Comparison of ENCODE assay signal across 20 mouse cellular contexts in the genomic region with DNA sequence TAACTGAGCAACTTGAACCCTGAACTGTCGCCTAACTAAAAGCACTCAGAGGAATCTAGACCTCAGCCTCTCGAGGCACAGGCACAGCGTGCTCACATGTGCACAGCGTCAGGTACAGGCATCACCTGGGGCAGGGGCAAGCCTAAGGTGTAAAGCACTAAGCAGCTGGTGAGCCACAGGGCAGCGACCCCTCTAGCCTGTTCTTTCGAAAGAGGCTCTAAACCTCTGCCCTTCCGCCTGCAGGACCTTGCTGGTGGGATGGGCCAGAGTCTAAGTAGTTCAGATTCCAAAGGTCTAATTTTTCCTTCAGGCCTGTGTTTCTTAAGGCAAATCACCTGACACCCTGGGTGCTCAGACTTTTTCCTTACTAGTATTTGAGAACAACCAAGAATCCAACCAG. TPM values are rescaled to one million over a fixed set of nuclear protein-coding genes. Genes with fewer than 3 reads are reported as not detected.
DNase-seq lines count a peak whose midpoint lies in the region; ATAC-seq and TF ChIP-seq lines count a peak whose summit lies in the region.
"Had no signal": no experiment of that assay in that cellular context is flagged by ENCODE, and none has a peak within 500 bp of the region (broad histone marks: within the 10 kb centered on the region; RNA-seq: fewer than 3 reads in every experiment).

No protein-coding gene starts in this region.

- H3K9me3 ChIP-seq in hindbrain, embryonic 13.5 days: no peaks in the 10 kb centered on the region
- H3K9me3 ChIP-seq in hindbrain, postnatal 0 days (ENCODE audit: low read length): no peaks in the 10 kb centered on the region
- no peaks in the 10 kb centered on the region for H3K9me3 ChIP-seq in intestine, embryonic 16.5 days (ENCODE audit: control insufficient read depth, low read length)
- H3K9me3 ChIP-seq in kidney, postnatal 0 days (replicated peaks; ENCODE audit: low read length): no peaks in the 10 kb centered on the region
- H3K9me3 ChIP-seq: hindbrain, embryonic 10.5 days had no signal

- no peak for TF ChIP-seq CTCF in hindbrain, postnatal 0 days (IDR thresholded peaks at IDR 0.05; ENCODE audit: low read depth)
- no peak for TF ChIP-seq CTCF in kidney, postnatal 0 days (IDR thresholded peaks at IDR 0.05; ENCODE audit: low read depth)
- no peak for TF ChIP-seq CTCF in small intestine, adult 2 months (IDR thresholded peaks at IDR 0.05; ENCODE audit: extremely low read depth, insufficient read length, insufficient replicate concordance, low read depth, low read length)

- WGBS in hindbrain, embryonic 13.5 days: 73% methylated on average over 7 of the region's 7 CpGs
- WGBS in hindbrain, postnatal 0 days: 71% methylated on average over 7 of the region's 7 CpGs
- whole genome bisulfite sequencing in intestine, embryonic 16.5 days: 62% methylated on average over 7 of the region's 7 CpGs
- WGBS in kidney, postnatal 0 days: 60% methylated on average over 7 of the region's 7 CpGs
- WGBS in small intestine, adult 2 months: 33% methylated on average over 7 of the region's 7 CpGs

- no peak for DNase-seq in hindbrain, postnatal 0 days (ENCODE audit: low spot score)
- no peak for DNase-seq in kidney, postnatal 0 days (ENCODE audit: low spot score)
- DNase-seq in left cerebral cortex, postnatal 10 days (ENCODE audit: extremely low spot score in 1 of 2, low spot score in 2 of 2): no peak
- no peak for DNase-seq in frontal cortex, postnatal 10 days (ENCODE audit: low spot score in 2 of 2)
- DNase-seq in adrenal gland, adult (ENCODE audit: inconsistent age in 2 of 2, low spot score in 1 of 2): no peak
- DNase-seq: cerebellum, postnatal 25 days; midbrain, embryonic 14.5 days; retina, postnatal 1 day; thymus, adult 2 months had no signal

- H3K27ac ChIP-seq in hindbrain, embryonic 13.5 days: no peak overlapping the region
- H3K27ac ChIP-seq in hindbrain, postnatal 0 days: no peak overlapping the region
- peak overlapping the region; percentile 88 for H3K27ac ChIP-seq in intestine, embryonic 16.5 days (ENCODE audit: low read length)
- peak overlapping the region; percentile 15; the same call in 1 of the 2 replicates for H3K27ac ChIP-seq in kidney, postnatal 0 days
- peak overlapping the region; percentile 92 for H3K27ac ChIP-seq in small intestine, adult 2 months (ENCODE audit: insufficient read depth, low read depth, low read length)
- H3K27ac ChIP-seq: hindbrain, embryonic 10.5 days had no signal

- TF ChIP-seq POLR2A in small intestine, adult 2 months (IDR thresholded peaks at IDR 0.05; ENCODE audit: low read depth, low read length): no peak

- 0 out of 2 replicates have a peak overlapping the region, but pooled peaks have one; percentile 29 for H3K9ac ChIP-seq in hindbrain, embryonic 13.5 days
- no peak overlapping the region for H3K9ac ChIP-seq in hindbrain, postnatal 0 days (replicated peaks; ENCODE audit: low read length)
- H3K9ac ChIP-seq in intestine, embryonic 16.5 days (ENCODE audit: low read depth, low read length): no peak overlapping the region
- no peak overlapping the region for H3K9ac ChIP-seq in kidney, postnatal 0 days (ENCODE audit: low read depth, low read length)

- peaks cover 18% of the 10 kb centered on the region for H3K27me3 ChIP-seq in hindbrain, embryonic 13.5 days
- H3K27me3 ChIP-seq in hindbrain, postnatal 0 days (ENCODE audit: insufficient read depth, low read length): no peaks in the 10 kb centered on the region
- no peaks in the 10 kb centered on the region for H3K27me3 ChIP-seq in intestine, embryonic 16.5 days (replicated peaks; ENCODE audit: control insufficient read depth, insufficient read depth, low read length)
- H3K27me3 ChIP-seq in kidney, postnatal 0 days (ENCODE audit: insufficient read depth, low read length): no peaks in the 10 kb centered on the region
- no peaks in the 10 kb centered on the region for H3K27me3 ChIP-seq in small intestine, adult 2 months (ENCODE audit: control insufficient read depth, insufficient read depth, low read length)

- H3K4me1 ChIP-seq in hindbrain, embryonic 13.5 days (replicated peaks): peaks cover 10% of the 10 kb centered on the region
- H3K4me1 ChIP-seq in hindbrain, postnatal 0 days (ENCODE audit: insufficient read depth, low read length): peaks cover 7% of the 10 kb centered on the region
- H3K4me1 ChIP-seq in intestine, embryonic 16.5 days (ENCODE audit: control insufficient read depth, insufficient read depth, low read length): peaks cover 20% of the 10 kb centered on the region
- peaks cover 8% of the 10 kb centered on the region; the same call in 1 of the 2 replicates for H3K4me1 ChIP-seq in kidney, postnatal 0 days (replicated peaks; ENCODE audit: insufficient read depth, low read length)
- H3K4me1 ChIP-seq in small intestine, adult 2 months (ENCODE audit: control insufficient read depth, insufficient read depth, insufficient read length, low read length): peaks cover 40% of the 10 kb centered on the region

- no peak overlapping the region for H3K4me3 ChIP-seq in hindbrain, embryonic 13.5 days
- no peak overlapping the region for H3K4me3 ChIP-seq in hindbrain, postnatal 0 days (ENCODE audit: low read length)
- H3K4me3 ChIP-seq in intestine, embryonic 16.5 days (ENCODE audit: low read length): no peak overlapping the region
- no peak overlapping the region for H3K4me3 ChIP-seq in kidney, postnatal 0 days (replicated peaks; ENCODE audit: low read depth, low read length)
- H3K4me3 ChIP-seq in small intestine, adult 2 months (ENCODE audit: low read depth, low read length): no peak overlapping the region
- H3K4me3 ChIP-seq: erythroblast, embryonic 14.5 days; hindbrain, embryonic 10.5 days had no signal

- no peak overlapping the region for H3K4me2 ChIP-seq in hindbrain, embryonic 13.5 days
- no peak overlapping the region for H3K4me2 ChIP-seq in hindbrain, postnatal 0 days (ENCODE audit: low read depth, low read length)
- H3K4me2 ChIP-seq in intestine, embryonic 16.5 days (ENCODE audit: low read depth, low read length): no peak overlapping the region
- H3K4me2 ChIP-seq in kidney, postnatal 0 days (ENCODE audit: low read length): no peak overlapping the region

- no peak for ATAC-seq in hindbrain, embryonic 13.5 days (ENCODE audit: low FRiP score)
- ATAC-seq in hindbrain, postnatal 0 days: no peak
- ATAC-seq in intestine, embryonic 16.5 days: peak; percentile 36
- ATAC-seq in kidney, postnatal 0 days (replicated peaks; ENCODE audit: low FRiP score, low read depth): 0 out of 2 replicates have a peak, but pooled peaks have one; percentile 3
- ATAC-seq: forebrain, embryonic 14.5 days; lung, postnatal 0 days had no signal

- intact Hi-C loops in left cerebral cortex, postnatal 10 days (cut with DNase I): no loop called here

- no peaks in the 10 kb centered on the region for H3K36me3 ChIP-seq in hindbrain, embryonic 13.5 days
- H3K36me3 ChIP-seq in hindbrain, postnatal 0 days (ENCODE audit: insufficient read depth, low read length): no peaks in the 10 kb centered on the region
- H3K36me3 ChIP-seq in intestine, embryonic 16.5 days (ENCODE audit: control insufficient read depth, insufficient read depth, low read length): no peaks in the 10 kb centered on the region
- H3K36me3 ChIP-seq in kidney, postnatal 0 days (ENCODE audit: insufficient read depth, low read length): no peaks in the 10 kb centered on the region
- H3K36me3 ChIP-seq in small intestine, adult 2 months (ENCODE audit: control insufficient read depth, insufficient read depth, low read length): no peaks in the 10 kb centered on the region
- H3K36me3 ChIP-seq: hindbrain, embryonic 10.5 days had no signal

RNA-seq across cellular contexts. Expression of a gene that starts 4.5 kb away (rescaled TPM):
- 86.8 and 96.4 TPM in 2 replicates for polyA plus RNA-seq in hindbrain, embryonic 13.5 days (2015; fragmentation: Nextera tagmentation; extraction: Ambion mirVana)
- 127 and 135 TPM in 2 replicates for total RNA-seq in hindbrain, postnatal 0 days (2014; rRNA removed)
- 76.5 and 77.5 TPM in 2 replicates for polyA plus RNA-seq in hindbrain, postnatal 0 days (2015; fragmentation: Nextera tagmentation; extraction: Ambion mirVana)
- 135 and 158 TPM in 2 replicates for polyA plus RNA-seq in intestine, embryonic 16.5 days (2015; fragmentation: Nextera tagmentation; extraction: Ambion mirVana)
- 64.2 and 73.4 TPM in 2 replicates for polyA plus RNA-seq in kidney, postnatal 0 days (2015; fragmentation: Nextera tagmentation; extraction: Ambion mirVana)
- 315 and 714 TPM in 2 replicates for polyA plus RNA-seq in small intestine, adult 2 months (2012; rRNA removed)
- total RNA-seq in left cerebral cortex, postnatal 10 days (2021): 10 to 100 TPM; 45.0 to 49.0 TPM

RNA-seq across cellular contexts. Expression of a gene that starts 30.6 kb away (rescaled TPM):
- 11.6 and 11.7 TPM in 2 replicates for polyA plus RNA-seq in hindbrain, embryonic 13.5 days (2015; fragmentation: Nextera tagmentation; extraction: Ambion mirVana)
- 38.7 and 43.4 TPM in 2 replicates for total RNA-seq in hindbrain, postnatal 0 days (2014; rRNA removed)
- 7.6 and 8.9 TPM in 2 replicates for polyA plus RNA-seq in hindbrain, postnatal 0 days (2015; fragmentation: Nextera tagmentation; extraction: Ambion mirVana)
- polyA plus RNA-seq in intestine, embryonic 16.5 days (2015; fragmentation: Nextera tagmentation; extraction: Ambion mirVana): 7.4 and 8.4 TPM in 2 replicates
- polyA plus RNA-seq in kidney, postnatal 0 days (2015; fragmentation: Nextera tagmentation; extraction: Ambion mirVana): 7.0 and 7.8 TPM in 2 replicates
- polyA plus RNA-seq in small intestine, adult 2 months (2012; rRNA removed): 37.0 and 68.8 TPM in 2 replicates
- total RNA-seq in left cerebral cortex, postnatal 10 days (2021): 10 to 100 TPM; 32.9 to 34.9 TPM

RNA-seq across cellular contexts. Expression of a gene that starts 34.2 kb away (rescaled TPM):
- polyA plus RNA-seq in hindbrain, embryonic 13.5 days (2015; fragmentation: Nextera tagmentation; extraction: Ambion mirVana): 0.42 and 0.48 TPM in 2 replicates
- 3.1 and 6.0 TPM in 2 replicates for total RNA-seq in hindbrain, postnatal 0 days (2014; rRNA removed)
- 0.29 and 0.33 TPM in 2 replicates for polyA plus RNA-seq in hindbrain, postnatal 0 days (2015; fragmentation: Nextera tagmentation; extraction: Ambion mirVana)
- 1.2 and 1.5 TPM in 2 replicates for polyA plus RNA-seq in intestine, embryonic 16.5 days (2015; fragmentation: Nextera tagmentation; extraction: Ambion mirVana)
- 1.0 TPM in 2 replicates for polyA plus RNA-seq in kidney, postnatal 0 days (2015; fragmentation: Nextera tagmentation; extraction: Ambion mirVana)
- 26.0 and 53.2 TPM in 2 replicates for polyA plus RNA-seq in small intestine, adult 2 months (2012; rRNA removed)
- total RNA-seq in left cerebral cortex, postnatal 10 days (2021): 1 to 10 TPM; 2.6 to 4.8 TPM

RNA-seq across cellular contexts. Expression of a gene that starts 36.4 kb away (rescaled TPM):
- 93.8 and 98.3 TPM in 2 replicates for polyA plus RNA-seq in hindbrain, embryonic 13.5 days (2015; fragmentation: Nextera tagmentation; extraction: Ambion mirVana)
- total RNA-seq in hindbrain, postnatal 0 days (2014; rRNA removed): 272 and 321 TPM in 2 replicates
- 149 and 160 TPM in 2 replicates for polyA plus RNA-seq in hindbrain, postnatal 0 days (2015; fragmentation: Nextera tagmentation; extraction: Ambion mirVana)
- polyA plus RNA-seq in intestine, embryonic 16.5 days (2015; fragmentation: Nextera tagmentation; extraction: Ambion mirVana): 21.0 and 23.5 TPM in 2 replicates
- polyA plus RNA-seq in kidney, postnatal 0 days (2015; fragmentation: Nextera tagmentation; extraction: Ambion mirVana): 19.9 and 20.4 TPM in 2 replicates
- 64.2 and 112 TPM in 2 replicates for polyA plus RNA-seq in small intestine, adult 2 months (2012; rRNA removed)
- 100 to 1,000 TPM; 214 to 224 TPM for total RNA-seq in left cerebral cortex, postnatal 10 days (2021)

RNA-seq across cellular contexts. Expression of a gene that starts 45.9 kb away (rescaled TPM):
- polyA plus RNA-seq in hindbrain, embryonic 13.5 days (2015; fragmentation: Nextera tagmentation; extraction: Ambion mirVana): 0.27 TPM in 1 of 2 replicates, not detected in the other
- not detected in 2 replicates for total RNA-seq in hindbrain, postnatal 0 days (2014; rRNA removed)
- 0.39 and 0.60 TPM in 2 replicates for polyA plus RNA-seq in hindbrain, postnatal 0 days (2015; fragmentation: Nextera tagmentation; extraction: Ambion mirVana)
- 0.23 and 0.65 TPM in 2 replicates for polyA plus RNA-seq in intestine, embryonic 16.5 days (2015; fragmentation: Nextera tagmentation; extraction: Ambion mirVana)
- polyA plus RNA-seq in kidney, postnatal 0 days (2015; fragmentation: Nextera tagmentation; extraction: Ambion mirVana): 1.6 and 2.1 TPM in 2 replicates
- polyA plus RNA-seq in small intestine, adult 2 months (2012; rRNA removed): 0.74 TPM in 1 of 2 replicates, not detected in the other
- total RNA-seq in left cerebral cortex, postnatal 10 days (2021): not detected
- total RNA-seq: heart, adult 18-20 months; layer of hippocampus, postnatal 10 days; left cerebral cortex, postnatal 14 days; megakaryocyte, adult 5-6 weeks had no signal
- polyA plus RNA-seq: erythroblast, embryonic 14.5 days; forebrain, embryonic 14.5 days; hindbrain, embryonic 10.5 days; midbrain, embryonic 14.5 days had no signal

Comparison
In these comparisons a context has a peak if more than half of its experiments do, and no peak if none do; other contexts are left out.
1. ATAC-seq: peak in intestine, embryonic 16.5 days (single experiment) and kidney, postnatal 0 days (single experiment); none in hindbrain, embryonic 13.5 days (single experiment) and hindbrain, postnatal 0 days (single experiment).
2. H3K27ac ChIP-seq: peak in intestine, embryonic 16.5 days (single experiment), kidney, postnatal 0 days (single experiment) and small intestine, adult 2 months (single experiment); none in hindbrain, embryonic 13.5 days (single experiment) and hindbrain, postnatal 0 days (single experiment).
3. RNA of a gene that starts 34.2 kb away (polyA plus RNA-seq): 26.0 to 53.2 TPM in small intestine, adult 2 months; 1.2 to 1.5 TPM in intestine, embryonic 16.5 days, 1.0 TPM in kidney, postnatal 0 days, 0.42 to 0.48 TPM in hindbrain, embryonic 13.5 days and 0.29 to 0.33 TPM in hindbrain, postnatal 0 days; every median in the first group is over 10 times any median in the second.